ENCODE assay signal across 7 mouse cellular contexts in genomic region chr2:129066326-129066725, GRCm38 (mm10). TPM values are rescaled to one million over a fixed set of nuclear protein-coding genes. Genes with fewer than 3 reads are reported as not detected.
DNase-seq lines count a peak whose midpoint lies in the region; ATAC-seq and TF ChIP-seq lines count a peak whose summit lies in the region.

No protein-coding gene starts in this region.

- DNase-seq in adrenal gland, adult 2 months = peak; percentile 78
- DNase-seq in gastrocnemius, adult 2 months = peak; percentile 56
- peak; percentile 38 to 73 for DNase-seq in left cerebral cortex, postnatal 10 days (ENCODE audit: extremely low spot score in 1 of 2, low spot score in 2 of 2)
- DNase-seq in right cerebral cortex, postnatal 14 days = peak; percentile 58

- no peaks in the 10 kb centered on the region for H3K36me3 ChIP-seq in hindbrain, embryonic 16.5 days (ENCODE audit: control insufficient read depth, insufficient read depth, low read length)

- TF ChIP-seq CTCF in gastrocnemius, adult 2 months (IDR thresholded peaks at IDR 0.05) = no peak

- WGBS in hindbrain, embryonic 16.5 days = under 1% methylated on average over 20 of the region's 20 CpGs

- intact Hi-C loops in gastrocnemius, adult 2 months (cut with DNase I) = loop anchor here (5.0 kb wide), 1 partner anchor 119 kb away; no protein-coding TSS in a partner anchor
- intact Hi-C loops in left cerebral cortex, postnatal 10 days (cut with DNase I) = no loop called here

- peak overlapping the region; percentile 83 for H3K4me2 ChIP-seq in hindbrain, embryonic 16.5 days (ENCODE audit: low read length)

- H3K4me1 ChIP-seq in hindbrain, embryonic 16.5 days (ENCODE audit: control insufficient read depth, insufficient read depth, low read depth, low read length) = peaks cover 26% of the 10 kb centered on the region

- ATAC-seq in common myeloid progenitor, adult 5-6 weeks (replicated peaks; ENCODE audit: low read depth, poor library complexity, severe bottlenecking) = peak; percentile 80
- peak; percentile 67 for ATAC-seq in hindbrain, embryonic 16.5 days
- ATAC-seq in megakaryocyte, adult 5-6 weeks (ENCODE audit: poor library complexity, severe bottlenecking) = peak; percentile 71

- H3K4me3 ChIP-seq in gastrocnemius, adult 2 months = peak overlapping the region; percentile 90
- peak overlapping the region; percentile 59 for H3K4me3 ChIP-seq in hindbrain, embryonic 16.5 days (ENCODE audit: low read length)

- peak overlapping the region; percentile 95 for H3K9ac ChIP-seq in hindbrain, embryonic 16.5 days (ENCODE audit: low read depth, low read length)

- H3K9me3 ChIP-seq in hindbrain, embryonic 16.5 days (ENCODE audit: control insufficient read depth, low read length) = no peaks in the 10 kb centered on the region

- H3K27ac ChIP-seq in gastrocnemius, adult 2 months = peak overlapping the region; percentile 91
- peak overlapping the region; percentile 87 for H3K27ac ChIP-seq in hindbrain, embryonic 16.5 days (ENCODE audit: low read depth, low read length)

- no peaks in the 10 kb centered on the region for H3K27me3 ChIP-seq in hindbrain, embryonic 16.5 days (replicated peaks; ENCODE audit: control insufficient read depth, insufficient read depth, low read length)

RNA-seq across cellular contexts. Expression of gene Ttl, which starts 0.6 kb away (rescaled TPM):
- total RNA-seq in adrenal gland, adult 2 months (2021) = 10 to 100 TPM in 1 of 2 experiments, 1 to 10 TPM in 1; 7.5 to 13.4 TPM
- 4.7 and 5.6 TPM in 2 replicates for polyA plus RNA-seq in adrenal gland, adult 2 months (2012; rRNA removed)
- 5.5 and 6.4 TPM in 2 replicates for total RNA-seq in common myeloid progenitor, adult 5-6 weeks (2017)
- total RNA-seq in gastrocnemius, adult 2 months (2021) = 1 to 10 TPM; 5.8 to 10.0 TPM
- polyA plus RNA-seq in hindbrain, embryonic 16.5 days (2015; fragmentation: Nextera tagmentation; extraction: Ambion mirVana) = 38.2 and 46.9 TPM in 2 replicates
- total RNA-seq in left cerebral cortex, postnatal 10 days (2021) = 10 to 100 TPM; 85.0 to 90.5 TPM
- 2.6 and 3.3 TPM in 2 replicates for total RNA-seq in megakaryocyte, adult 5-6 weeks (2015)
- total RNA-seq in megakaryocyte, adult 5-6 weeks (2017) = 3.0 and 3.6 TPM in 2 replicates

RNA-seq across cellular contexts. Expression of gene Vinac1, which starts 18.4 kb away (rescaled TPM):
- total RNA-seq in adrenal gland, adult 2 months (2021) = under 1 TPM; 0.07 to 0.12 TPM
- polyA plus RNA-seq in adrenal gland, adult 2 months (2012; rRNA removed) = 0.16 and 0.28 TPM in 2 replicates
- not detected in 2 replicates for total RNA-seq in common myeloid progenitor, adult 5-6 weeks (2017)
- not detected for total RNA-seq in gastrocnemius, adult 2 months (2021)
- polyA plus RNA-seq in hindbrain, embryonic 16.5 days (2015; fragmentation: Nextera tagmentation; extraction: Ambion mirVana) = 0.70 and 0.92 TPM in 2 replicates
- total RNA-seq in left cerebral cortex, postnatal 10 days (2021) = under 1 TPM in 1 of 2 experiments, not detected in 1; 0.26 TPM
- total RNA-seq in megakaryocyte, adult 5-6 weeks (2015) = not detected in 2 replicates
- 0.04 and 0.16 TPM in 2 replicates for total RNA-seq in megakaryocyte, adult 5-6 weeks (2017)

RNA-seq across cellular contexts. Expression of gene Polr1b, which starts 34.5 kb away (rescaled TPM):
- total RNA-seq in adrenal gland, adult 2 months (2021) = 10 to 100 TPM; 15.1 to 19.0 TPM
- 15.9 and 16.7 TPM in 2 replicates for polyA plus RNA-seq in adrenal gland, adult 2 months (2012; rRNA removed)
- total RNA-seq in common myeloid progenitor, adult 5-6 weeks (2017) = 48.6 and 59.8 TPM in 2 replicates
- total RNA-seq in gastrocnemius, adult 2 months (2021) = 10 to 100 TPM; 11.6 to 13.2 TPM
- 13.0 and 15.6 TPM in 2 replicates for polyA plus RNA-seq in hindbrain, embryonic 16.5 days (2015; fragmentation: Nextera tagmentation; extraction: Ambion mirVana)
- total RNA-seq in left cerebral cortex, postnatal 10 days (2021) = 10 to 100 TPM; 21.8 to 24.8 TPM
- total RNA-seq in megakaryocyte, adult 5-6 weeks (2015) = 2.6 and 3.3 TPM in 2 replicates
- 7.1 and 11.7 TPM in 2 replicates for total RNA-seq in megakaryocyte, adult 5-6 weeks (2017)

Comparison
In these comparisons a context has a peak if more than half of its experiments do, and no peak if none do; other contexts are left out.
1. Peak in every context shown above with its lines: DNase-seq, ATAC-seq, H3K4me3 ChIP-seq and H3K27ac ChIP-seq.
2. RNA of gene Ttl, which starts 0.6 kb away (total RNA-seq): 85.0 to 90.5 TPM in left cerebral cortex, postnatal 10 days; 7.5 to 13.4 TPM in adrenal gland, adult 2 months, 5.8 to 10.0 TPM in gastrocnemius, adult 2 months, 5.5 to 6.4 TPM in common myeloid progenitor, adult 5-6 weeks and 2.6 to 3.6 TPM in megakaryocyte, adult 5-6 weeks; every median in the first group is over 4 times any median in the second.